Mouse (Mus musculus): ENCODE measurements at regions not wholly inside any gene's neighbourhood (a gene's known extent, or its start where the extent isn't known, plus 50 kb on each side); places are given as distances from the start of the nearest gene placed in this dataset.

GRCm38 (mm10) chr5:128524377-128525280 is 76.0 kb upstream of the Fzd10 start:
- TF ChIP-seq CTCF (IDR thresholded peaks at IDR 0.05; ENCODE audit: low read depth, low read length) (no peak), POLR2A (IDR thresholded peaks at IDR 0.05; ENCODE audit: extremely low read depth, insufficient read depth, low read length) (no peak)

Data from liver, adult 2 months (tissue).